Mouse (Mus musculus) spleen, adult 18-20 months (tissue): ENCODE measurements around the gene Miga1.

Source experiments
- DNase-seq, 2 experiments: peaks; one replicate each; pipeline ENCODE4 v3.0.0; 2022; ENCODE audit warnings: mixed read lengths in 2 of 2

Miga1 gene

GRCm38 (mm10) chr3:152339862-152340557 is at the start of gene Miga1:
Gene Miga1 (minus strand): TSS chr3:152340407.
- DNase-seq: peak; percentile 57 to 73

GRCm38 (mm10) chr3:152384106-152384505 is 43.9 kb upstream of the Miga1 start:
- DNase-seq: no peak

GRCm38 (mm10) chr3:152376063-152376462 is 35.9 kb upstream of the Miga1 start:
- DNase-seq: no peak

GRCm38 (mm10) chr3:152364181-152364580 is 24.0 kb upstream of the Miga1 start:
- no peak for DNase-seq

- no peak for DNase-seq
These were observed 18.9 kb upstream of the Miga1 start for GRCm38 (mm10) chr3:152359151-152359550.

- DNase-seq: no peak
These were observed 16.5 kb upstream of the Miga1 start for GRCm38 (mm10) chr3:152356751-152357150.

GRCm38 (mm10) chr3:152355361-152355760 is 15.2 kb upstream of the Miga1 start:
- no peak for DNase-seq

GRCm38 (mm10) chr3:152353434-152354177 is 13.4 kb upstream of the Miga1 start:
- DNase-seq: no peak

GRCm38 (mm10) chr3:152352289-152352688 is 12.1 kb upstream of the Miga1 start:
- DNase-seq: no peak

GRCm38 (mm10) chr3:152350966-152351365 is 10.8 kb upstream of the Miga1 start:
- DNase-seq: no peak

GRCm38 (mm10) chr3:152350431-152350830 is 10.2 kb upstream of the Miga1 start:
- DNase-seq: no peak

GRCm38 (mm10) chr3:152348011-152348830 is 8.0 kb upstream of the Miga1 start:
- DNase-seq: no peak

GRCm38 (mm10) chr3:152347227-152347626 is 7.0 kb upstream of the Miga1 start:
- DNase-seq: no peak

- DNase-seq: no peak
These were observed 6.5 kb upstream of the Miga1 start for GRCm38 (mm10) chr3:152346633-152347141.

GRCm38 (mm10) chr3:152345732-152346632 is 5.8 kb upstream of the Miga1 start, which contains the start of gene Usp33:
Gene Usp33 (plus strand): TSS chr3:152346478.
- peak; percentile 91 to 97 for DNase-seq

GRCm38 (mm10) chr3:152342961-152343517 is 2.8 kb upstream of the Miga1 start:
- DNase-seq: no peak

- no peak for DNase-seq
These were observed 4.1 kb downstream of the Miga1 start for GRCm38 (mm10) chr3:152336085-152336484.

GRCm38 (mm10) chr3:152333641-152334040 is 6.6 kb downstream of the Miga1 start:
- DNase-seq: no peak

GRCm38 (mm10) chr3:152332545-152333300 is 7.5 kb downstream of the Miga1 start:
- DNase-seq: no peak

GRCm38 (mm10) chr3:152332104-152332503 is 8.1 kb downstream of the Miga1 start:
- no peak for DNase-seq
